Mouse (Mus musculus) layer of hippocampus, postnatal 10 days (tissue): ENCODE measurements around the gene Casp14. TPM values are rescaled to one million over a fixed set of nuclear protein-coding genes. Genes with fewer than 3 reads are reported as not detected.
"Not testable (repeated sequence)": the region's sequence is repeated elsewhere in the genome, so short reads cannot be mapped to it uniquely, and the experiment has no call there.

Experiments
- DNase-seq, 2 experiments: peaks; one replicate each; pipeline ENCODE4 v3.0.0; 2021; ENCODE audit warnings: low spot score in 2 of 2
- total RNA-seq, 2 experiments: library from RNA; stranded (reverse); gene quantifications; 2 replicates each; pipeline ENCODE4 v1.2.3; 2021

Casp14 gene
- total RNA-seq, 2 experiments from 2014 or later = not detected

- no peak for DNase-seq
Observed at GRCm38 (mm10) chr10:78686995-78687577, 31.0 kb downstream of the Casp14 start.

- not testable (repeated sequence) for DNase-seq
Observed at GRCm38 (mm10) chr10:78670121-78670520, 48.0 kb downstream of the Casp14 start.

GRCm38 (mm10) chr10:78666696-78667095, 51.4 kb downstream of the Casp14 start:
- not testable (repeated sequence) for DNase-seq

GRCm38 (mm10) chr10:78664546-78664945, 53.5 kb downstream of the Casp14 start:
- no peak for DNase-seq

Other genes with a start within 250 kb of the Casp14 start
- gene Olfr1358, start 200.9 kb downstream of the Casp14 start, total RNA-seq = not detected
- gene Ilvbl, start 143.9 kb downstream of the Casp14 start, total RNA-seq = 10 to 100 TPM; 19.7 to 21.6 TPM
- 1 to 10 TPM; 4.8 to 6.2 TPM for gene Syde1, start 126.3 kb downstream of the Casp14 start, total RNA-seq
- not detected for gene Olfr1357, start 100.2 kb downstream of the Casp14 start, total RNA-seq
- gene Ccdc105, start 34.8 kb upstream of the Casp14 start, total RNA-seq = not detected
- gene Slc1a6, start 62.2 kb upstream of the Casp14 start, total RNA-seq = 10 to 100 TPM; 16.1 to 17.3 TPM
- not detected for gene Olfr1356, start 133.9 kb upstream of the Casp14 start, total RNA-seq
- not detected for gene Olfr1355, start 157.2 kb upstream of the Casp14 start, total RNA-seq
- gene Olfr1354, start 194.9 kb upstream of the Casp14 start, total RNA-seq = not detected
- gene Olfr8, start 232.3 kb upstream of the Casp14 start, total RNA-seq = not detected
- gene Olfr1353, start 245.0 kb upstream of the Casp14 start, total RNA-seq = not detected